Mouse (Mus musculus): Measurements from ENCODE around the gene Gpr26.

DNA sequence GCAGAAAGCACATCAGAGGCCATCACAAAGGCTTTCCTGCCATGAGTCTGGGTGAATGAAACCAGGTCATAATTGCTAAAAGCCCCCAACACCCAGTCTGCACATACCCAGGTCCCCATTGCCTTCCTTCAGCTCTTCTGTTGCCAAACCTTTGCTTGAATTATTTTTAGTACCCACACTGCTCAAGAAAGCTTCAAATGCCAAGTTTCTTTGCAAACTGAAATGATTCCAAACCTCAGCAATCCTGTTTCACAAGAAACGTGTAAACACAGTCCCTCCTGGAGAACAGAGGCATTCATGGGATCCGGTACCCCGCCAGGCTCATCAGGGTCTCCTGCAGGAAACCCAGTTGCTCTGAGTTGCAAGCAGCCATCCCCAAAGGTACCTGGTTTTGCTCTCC, 26.6 kb downstream of the Gpr26 start:
- TF ChIP-seq CTCF (conservative IDR thresholded peaks at IDR 0.05; ENCODE audit: low read length) (no peak), POU5F1 (IDR thresholded peaks at IDR 0.05; ENCODE audit: borderline replicate concordance, low read length) (no peak), NANOG (IDR thresholded peaks at IDR 0.05; ENCODE audit: borderline replicate concordance, low read length) (no peak)

Data from E14TG2a.4 (cell line).